Mouse (Mus musculus): Measurements from ENCODE around the gene Pml. TPM values are rescaled to one million over a fixed set of nuclear protein-coding genes. Genes with fewer than 3 reads are reported as not detected.
A peak's percentile ranks its signal among the peaks of the same experiment; 100 is the strongest.

Gene Pml
- polyA plus RNA-seq, 1 experiment from 2014 or later, result 3.9 TPM

GRCm38 (mm10) chr9:58214519-58215180 is 34.9 kb downstream of the Pml start:
- Histone ChIP-seq H3K27me3 (ENCODE audit: control insufficient read depth, insufficient read depth, low read length) (no peaks in the 10 kb centered on the region), H3K9me3 (ENCODE audit: control insufficient read depth, low read length) (no peaks in the 10 kb centered on the region), H3K27ac (replicated peaks; ENCODE audit: low read depth, low read length) (no peak overlapping the region), H3K9ac (replicated peaks; ENCODE audit: low read length) (no peak overlapping the region), H3K4me1 (ENCODE audit: control insufficient read depth, insufficient read depth, low read length) (peaks cover 4% of the 10 kb centered on the region; the same call in 1 of the 2 replicates), H3K4me2 (ENCODE audit: low read length) (no peak overlapping the region), H3K36me3 (ENCODE audit: control insufficient read depth, insufficient read depth, low read length) (no peaks in the 10 kb centered on the region), H3K4me3 (replicated peaks; ENCODE audit: low read depth, low read length) (no peak overlapping the region)
- ATAC-seq (ENCODE audit: low FRiP score, low TSS enrichment), result no peak
- 54% methylated on average over 8 of the region's 8 CpGs for WGBS
- no peak for DNase-seq

GRCm38 (mm10) chr9:58213865-58214264 is 35.7 kb downstream of the Pml start:
- Histone ChIP-seq H3K27ac (replicated peaks; ENCODE audit: low read depth, low read length) (no peak overlapping the region), H3K4me1 (ENCODE audit: control insufficient read depth, insufficient read depth, low read length) (peaks cover 4% of the 10 kb centered on the region; the same call in 1 of the 2 replicates), H3K27me3 (ENCODE audit: control insufficient read depth, insufficient read depth, low read length) (no peaks in the 10 kb centered on the region), H3K9me3 (ENCODE audit: control insufficient read depth, low read length) (no peaks in the 10 kb centered on the region), H3K36me3 (ENCODE audit: control insufficient read depth, insufficient read depth, low read length) (no peaks in the 10 kb centered on the region), H3K9ac (replicated peaks; ENCODE audit: low read length) (no peak overlapping the region), H3K4me2 (ENCODE audit: low read length) (no peak overlapping the region), H3K4me3 (replicated peaks; ENCODE audit: low read depth, low read length) (no peak overlapping the region)
- DNase-seq (peak; percentile 53), ATAC-seq (ENCODE audit: low FRiP score, low TSS enrichment) (no peak)
- 20% methylated on average over 5 of the region's 5 CpGs for WGBS

- H3K4me2 ChIP-seq (ENCODE audit: low read length), result no peak overlapping the region
- H3K9me3 ChIP-seq (ENCODE audit: control insufficient read depth, low read length), result no peaks in the 10 kb centered on the region
- DNase-seq, result no peak
- ATAC-seq (ENCODE audit: low FRiP score, low TSS enrichment), result no peak
- 79% methylated on average over 5 of the region's 5 CpGs for WGBS
- no peak overlapping the region for H3K9ac ChIP-seq (replicated peaks; ENCODE audit: low read length)
- H3K27ac ChIP-seq (replicated peaks; ENCODE audit: low read depth, low read length), result no peak overlapping the region
- no peak overlapping the region for H3K4me3 ChIP-seq (replicated peaks; ENCODE audit: low read depth, low read length)
- H3K36me3 ChIP-seq (ENCODE audit: control insufficient read depth, insufficient read depth, low read length), result no peaks in the 10 kb centered on the region
- peaks cover 4% of the 10 kb centered on the region; the same call in 1 of the 2 replicates for H3K4me1 ChIP-seq (ENCODE audit: control insufficient read depth, insufficient read depth, low read length)
- H3K27me3 ChIP-seq (ENCODE audit: control insufficient read depth, insufficient read depth, low read length), result no peaks in the 10 kb centered on the region
Observed at GRCm38 (mm10) chr9:58213377-58213776, 36.2 kb downstream of the Pml start.

GRCm38 (mm10) chr9:58210304-58210627 is 39.3 kb downstream of the Pml start:
- ATAC-seq (ENCODE audit: low FRiP score, low TSS enrichment), result no peak
- Histone ChIP-seq H3K4me3 (replicated peaks; ENCODE audit: low read depth, low read length) (no peak overlapping the region), H3K36me3 (ENCODE audit: control insufficient read depth, insufficient read depth, low read length) (no peaks in the 10 kb centered on the region), H3K27ac (replicated peaks; ENCODE audit: low read depth, low read length) (no peak overlapping the region), H3K9ac (replicated peaks; ENCODE audit: low read length) (no peak overlapping the region), H3K4me1 (ENCODE audit: control insufficient read depth, insufficient read depth, low read length) (peaks cover 4% of the 10 kb centered on the region; the same call in 1 of the 2 replicates), H3K27me3 (ENCODE audit: control insufficient read depth, insufficient read depth, low read length) (no peaks in the 10 kb centered on the region), H3K4me2 (ENCODE audit: low read length) (no peak overlapping the region), H3K9me3 (ENCODE audit: control insufficient read depth, low read length) (no peaks in the 10 kb centered on the region)
- DNase-seq, result no peak
- WGBS, result 89% methylated on average over 2 of the region's 2 CpGs

GRCm38 (mm10) chr9:58209462-58210303 is 39.9 kb downstream of the Pml start:
- Histone ChIP-seq H3K9me3 (ENCODE audit: control insufficient read depth, low read length) (no peaks in the 10 kb centered on the region), H3K9ac (replicated peaks; ENCODE audit: low read length) (no peak overlapping the region), H3K4me3 (replicated peaks; ENCODE audit: low read depth, low read length) (no peak overlapping the region), H3K36me3 (ENCODE audit: control insufficient read depth, insufficient read depth, low read length) (no peaks in the 10 kb centered on the region), H3K27me3 (ENCODE audit: control insufficient read depth, insufficient read depth, low read length) (no peaks in the 10 kb centered on the region), H3K4me1 (ENCODE audit: control insufficient read depth, insufficient read depth, low read length) (no peaks in the 10 kb centered on the region), H3K4me2 (ENCODE audit: low read length) (no peak overlapping the region), H3K27ac (replicated peaks; ENCODE audit: low read depth, low read length) (no peak overlapping the region)
- DNase-seq (no peak), ATAC-seq (ENCODE audit: low FRiP score, low TSS enrichment) (no peak)
- 79% methylated on average over 8 of the region's 8 CpGs for WGBS

- H3K36me3 ChIP-seq (ENCODE audit: control insufficient read depth, insufficient read depth, low read length), result no peaks in the 10 kb centered on the region
- H3K27me3 ChIP-seq (ENCODE audit: control insufficient read depth, insufficient read depth, low read length), result peaks cover 24% of the 10 kb centered on the region
- no peak for DNase-seq
- peaks cover 12% of the 10 kb centered on the region; the same call in 1 of the 2 replicates for H3K4me1 ChIP-seq (ENCODE audit: control insufficient read depth, insufficient read depth, low read length)
- H3K9me3 ChIP-seq (ENCODE audit: control insufficient read depth, low read length), result no peaks in the 10 kb centered on the region
- no peak for ATAC-seq (ENCODE audit: low FRiP score, low TSS enrichment)
- WGBS, result 71% methylated on average over 7 of the region's 7 CpGs
- no peak overlapping the region for H3K9ac ChIP-seq (replicated peaks; ENCODE audit: low read length)
- H3K27ac ChIP-seq (replicated peaks; ENCODE audit: low read depth, low read length), result 0 out of 2 replicates have a peak overlapping the region, but pooled peaks have one; percentile 13
- peak overlapping the region; percentile 63 for H3K4me2 ChIP-seq (ENCODE audit: low read length)
- H3K4me3 ChIP-seq (replicated peaks; ENCODE audit: low read depth, low read length), result no peak overlapping the region
Observed at GRCm38 (mm10) chr9:58206013-58206412, 43.6 kb downstream of the Pml start.

GRCm38 (mm10) chr9:58204448-58205000 is 45.1 kb downstream of the Pml start:
- WGBS, result 4% methylated on average over 18 of the region's 18 CpGs
- ATAC-seq (ENCODE audit: low FRiP score, low TSS enrichment) (peak; percentile 63; the same call in 1 of the 2 replicates), DNase-seq (peak; percentile 91)
- peaks cover 12% of the 10 kb centered on the region; the same call in 1 of the 2 replicates for H3K4me1 ChIP-seq (ENCODE audit: control insufficient read depth, insufficient read depth, low read length)
- peak overlapping the region; percentile 90 for H3K27ac ChIP-seq (replicated peaks; ENCODE audit: low read depth, low read length)
- H3K9ac ChIP-seq (replicated peaks; ENCODE audit: low read length), result peak overlapping the region; percentile 55; the same call in 1 of the 2 replicates
- no peaks in the 10 kb centered on the region for H3K36me3 ChIP-seq (ENCODE audit: control insufficient read depth, insufficient read depth, low read length)
- H3K4me2 ChIP-seq (ENCODE audit: low read length), result peak overlapping the region; percentile 63
- H3K9me3 ChIP-seq (ENCODE audit: control insufficient read depth, low read length), result no peaks in the 10 kb centered on the region
- H3K4me3 ChIP-seq (replicated peaks; ENCODE audit: low read depth, low read length), result peak overlapping the region; percentile 41
- H3K27me3 ChIP-seq (ENCODE audit: control insufficient read depth, insufficient read depth, low read length), result peaks cover 39% of the 10 kb centered on the region

GRCm38 (mm10) chr9:58203516-58204447 is 45.8 kb downstream of the Pml start, which contains the start of the genes Islr and Islr2:
Gene Islr, minus strand, starts transcription at chr9:58204306.
Gene Islr2, minus strand, starts transcription at chr9:58204319.
- Histone ChIP-seq H3K4me1 (ENCODE audit: control insufficient read depth, insufficient read depth, low read length) (peaks cover 17% of the 10 kb centered on the region), H3K27ac (replicated peaks; ENCODE audit: low read depth, low read length) (peak within 1 kb of the TSS; percentile 90), H3K27me3 (ENCODE audit: control insufficient read depth, insufficient read depth, low read length) (peaks cover 47% of the 10 kb centered on the region), H3K36me3 (ENCODE audit: control insufficient read depth, insufficient read depth, low read length) (no peaks in the 10 kb centered on the region), H3K4me2 (ENCODE audit: low read length) (peak within 1 kb of the TSS; percentile 63), H3K4me3 (replicated peaks; ENCODE audit: low read depth, low read length) (peak within 1 kb of the TSS; percentile 41), H3K9me3 (ENCODE audit: control insufficient read depth, low read length) (no peaks in the 10 kb centered on the region), H3K9ac (replicated peaks; ENCODE audit: low read length) (peak within 1 kb of the TSS; percentile 55)
- peak; percentile 90 for DNase-seq
- ATAC-seq (ENCODE audit: low FRiP score, low TSS enrichment), result peak; percentile 77
- under 1% methylated on average over 42 of the region's 42 CpGs for WGBS
